Mouse (Mus musculus) urinary bladder, postnatal 14 days (tissue): ENCODE data around the gene Krtap17-1.

ENCODE experiments used
- DNase-seq: peaks from one replicate; pipeline ENCODE4 v3.0.0; 2021; ENCODE audit warnings: low spot score

The Krtap17-1 gene

DNA sequence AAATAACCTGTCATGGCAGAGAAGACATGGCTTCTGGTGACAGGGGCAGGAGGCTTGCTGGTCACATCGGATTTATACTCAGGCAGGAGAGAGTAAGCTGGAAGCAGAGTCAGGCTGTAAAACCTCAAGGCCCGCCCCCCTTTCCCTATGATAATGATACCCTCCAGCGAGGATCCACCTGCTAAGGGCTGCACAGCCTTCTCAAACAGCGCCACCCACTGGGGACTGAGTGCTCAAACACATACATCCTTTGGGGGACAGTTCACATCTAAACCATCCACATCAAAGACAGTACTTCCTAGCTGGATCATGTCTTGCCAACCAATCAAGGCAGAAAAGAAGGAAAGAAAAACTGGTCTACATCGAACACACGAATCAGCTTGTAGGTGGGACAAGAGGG is 29.6 kb downstream of the Krtap17-1 start:
- no peak for DNase-seq

- no peak for DNase-seq
These were observed 45.6 kb downstream of the Krtap17-1 start, which contains the start of gene Krtap9-5 for GRCm38 (mm10) chr11:99948175-99948574. Gene Krtap9-5, plus strand, starts transcription at chr11:99948475.
